Mouse (Mus musculus): ENCODE results near the gene Cryba2.

Gene Cryba2

GRCm38 (mm10) chr1:74884196-74885141 lies 8.5 kb downstream of the Cryba2 start:
- no peak for DNase-seq (ENCODE audit: low read depth, low spot score)

DNA sequence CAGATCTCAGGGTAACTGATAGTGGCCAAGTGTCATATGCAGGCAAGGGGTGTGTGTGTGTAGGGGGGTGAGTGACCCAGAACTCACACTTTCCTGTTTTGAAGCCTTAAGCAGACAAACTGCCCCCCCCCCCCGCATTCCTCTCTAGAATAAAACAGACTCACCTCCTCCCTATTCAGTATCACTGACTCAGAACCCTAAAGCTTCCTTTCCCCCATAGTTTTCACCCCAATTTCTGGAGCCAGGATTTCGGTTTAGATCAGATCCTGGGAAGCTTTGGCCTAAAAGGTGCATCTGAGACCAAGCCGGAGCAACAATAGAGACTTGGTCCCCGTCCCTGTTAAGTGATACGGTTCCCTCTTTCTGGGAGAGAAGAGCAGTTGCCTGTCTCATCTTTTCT lies 9.5 kb downstream of the Cryba2 start:
- DNase-seq (ENCODE audit: low read depth, low spot score): no peak

DNA sequence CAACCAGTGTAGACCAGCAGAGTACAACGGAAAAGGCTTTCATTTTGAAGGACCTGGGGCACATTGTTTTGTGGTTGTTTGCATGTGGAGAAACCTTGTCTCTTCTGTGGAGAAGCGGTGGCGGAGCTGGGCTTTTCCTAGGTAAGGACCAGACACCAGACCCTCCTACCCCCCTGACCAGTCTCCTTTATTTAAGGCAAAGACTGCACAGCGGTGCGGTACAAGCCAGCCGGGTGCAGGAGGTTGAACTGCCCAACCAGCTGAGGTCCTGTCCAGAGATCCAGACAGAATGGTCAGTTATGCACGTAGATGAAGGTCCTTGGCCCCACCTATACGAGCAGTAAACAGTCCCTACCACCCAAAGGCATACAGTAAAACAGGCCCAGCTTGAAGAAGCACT lies 10.1 kb downstream of the Cryba2 start:
- DNase-seq (ENCODE audit: low read depth, low spot score): no peak

DNA sequence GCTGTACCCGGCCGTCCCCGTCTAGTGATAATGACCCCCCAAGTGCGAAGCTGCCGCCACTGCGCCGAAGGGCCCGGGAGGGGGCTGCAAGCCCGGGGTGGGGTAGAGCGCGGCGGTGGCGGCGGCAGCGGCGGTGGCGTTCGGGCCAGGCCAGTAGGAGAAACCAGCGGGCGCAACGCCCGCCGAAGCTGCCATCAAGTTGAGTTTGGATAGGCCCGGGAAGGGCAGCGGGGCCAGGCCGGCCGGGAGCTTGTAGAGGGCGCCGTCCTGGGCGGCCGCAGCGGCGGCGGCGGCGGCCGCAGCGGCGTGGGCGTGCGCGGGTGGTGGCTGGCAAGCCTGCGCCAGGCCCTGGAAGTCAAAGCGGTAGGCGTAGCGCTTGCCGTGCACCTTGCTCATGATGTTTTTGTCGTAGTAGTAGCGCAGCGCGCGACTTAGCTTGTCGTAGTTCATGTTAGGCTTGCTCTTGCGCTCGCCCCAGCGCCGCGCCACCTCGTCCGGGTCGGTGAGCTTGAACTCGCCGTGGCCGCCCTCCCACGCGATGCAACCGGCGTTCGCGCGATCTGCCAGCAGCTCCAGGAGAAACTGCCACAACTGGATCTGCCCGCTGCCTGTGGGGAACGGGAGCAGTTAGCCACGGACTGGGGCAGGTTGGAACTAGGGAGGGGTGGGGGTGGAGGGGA lies 10.7 kb downstream of the Cryba2 start:
- DNase-seq (ENCODE audit: low read depth, low spot score): no peak

- peak; percentile 68 for DNase-seq (ENCODE audit: low read depth, low spot score)
Measured at GRCm38 (mm10) chr1:74880785-74881360, 12.1 kb downstream of the Cryba2 start.

DNA sequence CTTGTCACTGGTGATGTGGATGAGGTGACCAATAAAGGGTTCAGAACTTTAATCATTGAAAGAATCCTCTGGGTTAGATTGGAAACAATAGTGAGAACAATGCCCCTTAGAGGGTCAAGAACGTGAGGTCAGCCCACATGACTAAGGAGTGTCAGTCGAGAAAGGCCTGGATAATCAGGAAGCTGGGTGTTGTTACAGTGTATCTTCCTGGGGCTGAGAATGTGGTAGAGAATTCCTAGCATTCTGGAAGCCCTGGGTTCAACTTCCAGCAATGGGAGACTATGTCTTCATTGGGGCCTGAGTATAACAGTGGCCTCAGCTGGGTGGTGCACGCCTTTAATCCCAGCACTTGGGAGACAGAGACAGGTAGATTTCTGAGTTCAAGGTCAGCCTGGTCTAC lies 15.7 kb downstream of the Cryba2 start:
- DNase-seq (ENCODE audit: low read depth, low spot score): no peak

DNA sequence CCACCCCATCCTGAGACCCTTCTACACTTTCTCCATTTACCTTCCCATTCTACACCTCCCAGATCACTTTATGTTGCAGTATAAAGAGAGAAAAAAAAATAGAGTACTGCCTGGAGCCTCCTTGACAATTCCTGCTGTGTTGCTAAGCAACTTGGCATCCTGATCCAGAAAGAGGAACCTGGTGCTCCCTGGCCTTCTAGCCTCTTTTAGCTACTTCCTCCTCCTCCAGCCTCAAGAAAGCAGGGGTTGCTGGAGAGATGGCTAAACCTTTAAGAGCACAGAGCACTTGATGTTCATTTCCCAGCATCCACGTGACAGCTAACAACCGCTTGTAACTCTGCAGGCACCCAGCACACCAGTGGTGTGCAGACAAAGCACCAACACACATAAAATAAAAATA lies 20.7 kb downstream of the Cryba2 start:
- no peak for DNase-seq (ENCODE audit: low read depth, low spot score)

- DNase-seq (ENCODE audit: low read depth, low spot score): no peak
Measured at GRCm38 (mm10) chr1:74861783-74862182, 31.2 kb downstream of the Cryba2 start.

GRCm38 (mm10) chr1:74859223-74859984 lies 33.5 kb downstream of the Cryba2 start:
- DNase-seq (ENCODE audit: low read depth, low spot score): no peak

DNA sequence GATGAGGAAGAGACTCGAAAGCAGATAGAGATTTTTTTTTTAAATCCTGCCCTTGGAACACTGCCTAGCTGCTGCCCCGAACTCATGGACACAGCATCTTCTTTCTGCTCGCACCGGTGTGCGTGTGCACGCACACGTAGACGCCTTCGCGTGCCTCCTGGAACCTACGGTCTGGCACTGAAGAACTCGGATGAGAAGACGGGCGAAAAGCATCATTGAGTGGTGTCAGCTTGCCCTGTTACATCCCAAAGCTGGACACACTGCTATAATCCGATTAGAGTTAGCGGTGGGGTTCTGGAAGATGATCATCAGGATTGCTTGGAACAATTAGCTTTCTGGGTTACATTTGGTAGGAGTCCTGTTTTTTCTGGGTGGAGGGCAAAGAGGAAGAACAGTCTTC lies 34.1 kb downstream of the Cryba2 start:
- no peak for DNase-seq (ENCODE audit: low read depth, low spot score)

GRCm38 (mm10) chr1:74858171-74858719 lies 34.7 kb downstream of the Cryba2 start:
- peak; percentile 96 for DNase-seq (ENCODE audit: low read depth, low spot score)

- DNase-seq (ENCODE audit: low read depth, low spot score): no peak
Measured at GRCm38 (mm10) chr1:74857677-74858076, 35.3 kb downstream of the Cryba2 start.

DNA sequence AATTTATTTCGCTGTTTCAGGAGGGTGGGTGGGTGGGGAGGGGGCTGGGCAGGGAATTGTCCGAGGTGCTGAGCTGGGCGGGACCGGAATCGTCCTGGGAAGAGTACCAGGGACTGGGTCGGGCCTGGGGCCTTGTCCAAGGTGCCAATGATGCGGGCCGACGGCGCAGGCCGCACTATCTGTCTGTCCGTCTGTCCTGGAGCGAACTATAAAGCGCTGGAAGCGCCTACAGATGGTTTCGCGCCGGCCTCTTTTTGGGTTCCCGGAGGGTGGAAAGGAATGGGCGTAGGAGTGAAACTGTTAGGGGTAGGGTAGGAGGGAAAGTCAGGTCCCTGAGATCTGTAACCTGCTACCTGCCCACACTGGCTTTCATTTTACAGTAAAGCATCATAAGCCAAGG lies 35.7 kb downstream of the Cryba2 start:
- DNase-seq (ENCODE audit: low read depth, low spot score): no peak

DNA sequence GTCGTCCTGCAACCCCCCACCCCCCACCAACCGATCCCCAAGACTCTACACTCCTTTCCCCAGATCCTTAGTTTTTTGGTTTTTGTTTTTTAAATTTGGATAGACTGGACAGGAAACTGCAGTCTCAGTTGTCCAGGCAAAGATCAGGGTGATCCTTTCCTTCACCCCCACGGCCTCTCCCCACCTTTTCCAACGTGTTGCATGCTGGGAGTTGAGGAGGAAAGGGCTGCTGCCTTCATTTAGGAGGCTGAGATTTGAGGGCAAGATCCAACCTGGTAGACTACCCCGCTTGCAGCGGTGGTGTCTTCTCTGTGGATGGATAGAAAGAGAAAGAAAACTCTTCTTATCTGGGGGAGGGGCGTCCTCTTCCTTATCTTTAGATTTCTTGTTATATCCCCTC lies 36.2 kb downstream of the Cryba2 start:
- no peak for DNase-seq (ENCODE audit: low read depth, low spot score)

DNA sequence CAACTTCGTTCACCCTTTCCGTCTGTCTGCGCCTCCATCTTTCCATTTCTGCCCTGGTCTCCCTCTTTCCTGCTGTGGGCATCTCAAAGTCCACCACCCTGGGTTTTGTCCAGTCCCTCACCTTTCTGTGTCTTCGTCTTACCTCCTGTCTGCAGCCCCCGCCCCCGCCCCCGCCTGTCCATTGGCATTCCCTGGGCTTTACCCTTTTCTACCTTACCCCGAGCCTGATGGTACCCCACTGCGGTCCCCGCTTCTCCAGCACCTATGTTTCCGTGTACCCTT lies 36.6 kb downstream of the Cryba2 start:
- no peak for DNase-seq (ENCODE audit: low read depth, low spot score)

- no peak for DNase-seq (ENCODE audit: low read depth, low spot score)
Measured at GRCm38 (mm10) chr1:74855651-74856438, 37.1 kb downstream of the Cryba2 start.

- DNase-seq (ENCODE audit: low read depth, low spot score): no peak
Measured at GRCm38 (mm10) chr1:74855156-74855555, 37.8 kb downstream of the Cryba2 start.

GRCm38 (mm10) chr1:74854306-74855056 lies 38.5 kb downstream of the Cryba2 start, which contains the start of gene Cdk5r2:
TSS of gene Cdk5r2 (plus strand) at chr1:74854934.
- DNase-seq (ENCODE audit: low read depth, low spot score): peak; percentile 99

DNA sequence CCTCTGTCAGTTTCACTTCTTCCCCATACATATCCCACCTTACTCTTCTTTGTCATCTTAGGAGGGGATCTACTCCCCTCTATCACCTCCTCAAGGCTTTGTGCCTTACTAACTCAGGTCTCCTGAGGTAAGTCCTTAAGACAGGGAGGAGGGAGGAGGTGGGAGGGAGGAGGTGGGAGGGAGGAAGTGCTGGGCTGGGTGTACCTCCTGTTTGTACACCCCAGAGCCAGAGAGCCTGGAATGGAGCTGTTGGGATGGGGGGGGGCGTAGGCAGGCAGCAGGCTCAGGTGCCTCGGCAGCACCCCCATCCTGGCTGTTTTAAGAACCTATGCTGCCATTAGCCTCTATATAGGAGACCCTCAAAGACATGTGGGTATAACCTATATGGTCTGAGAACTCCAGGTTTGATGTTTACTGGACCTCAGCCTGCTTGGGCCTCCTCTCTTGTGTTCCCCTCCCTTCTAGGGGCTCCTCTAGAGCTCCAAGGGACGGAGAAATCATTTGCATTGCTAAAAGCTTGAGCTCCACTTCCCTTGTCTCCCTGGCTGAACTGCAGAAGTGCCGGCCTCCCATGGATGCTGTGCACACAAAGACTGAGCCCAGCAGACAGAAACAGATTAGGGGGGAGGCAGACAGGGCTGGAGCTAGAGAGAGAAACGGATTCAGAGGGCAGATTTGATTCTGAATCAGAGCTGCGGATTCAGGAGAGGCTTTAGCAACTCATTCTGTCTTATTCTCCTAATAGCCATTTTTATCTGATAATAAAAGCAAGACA lies 41.8 kb downstream of the Cryba2 start:
- DNase-seq (ENCODE audit: low read depth, low spot score): no peak

Measured in retina, adult 2 months (tissue).